Mouse (Mus musculus) urinary bladder, postnatal 10 days (tissue): ENCODE measurements around the gene Zkscan16.
A peak's percentile ranks its signal among the peaks of the same experiment; 100 is the strongest.

Experiments used
- DNase-seq: peaks from one replicate; pipeline ENCODE4 v3.0.0; 2022; ENCODE audit warnings: low spot score

The Zkscan16 gene

DNA sequence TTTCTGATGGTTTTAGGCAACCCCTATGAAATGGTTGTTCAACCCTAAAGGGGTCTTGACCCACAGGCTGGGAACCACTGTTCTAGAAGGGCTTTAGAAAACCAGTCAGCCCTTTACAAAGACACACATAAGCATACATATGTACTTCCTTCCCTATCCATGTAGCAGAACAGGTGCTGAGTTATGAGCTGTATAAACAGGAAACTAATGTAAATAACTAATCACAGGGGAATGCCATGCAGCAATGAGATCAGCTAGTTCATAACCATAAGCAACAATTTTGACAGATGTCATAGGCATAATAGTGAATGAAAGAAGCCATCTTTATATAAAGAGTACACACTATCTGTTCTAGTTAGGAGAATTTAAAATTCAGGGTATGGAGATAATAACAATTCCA is 1.8 kb upstream of the Zkscan16 start:
- no peak for DNase-seq

DNA sequence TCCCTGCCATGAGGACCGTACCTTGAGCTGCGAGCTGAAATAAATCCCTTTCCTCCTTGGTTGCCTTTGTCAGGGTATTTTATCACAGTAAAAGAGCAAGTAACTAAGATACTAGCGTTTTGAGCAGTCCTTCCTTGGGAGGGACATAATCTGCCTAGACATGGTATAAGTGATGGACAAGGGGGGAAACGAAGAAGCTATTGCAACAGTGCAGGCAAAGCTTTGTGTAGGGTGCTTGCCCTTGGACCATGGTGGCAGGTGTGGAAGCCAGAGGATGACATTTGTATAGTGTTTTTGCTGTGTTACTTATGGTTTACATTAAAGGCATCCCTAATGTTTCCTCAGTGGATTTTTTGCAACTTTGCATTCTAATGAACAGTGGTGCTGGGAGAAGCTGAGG is 486 bp upstream of the Zkscan16 start:
- DNase-seq = no peak

GRCm38 (mm10) chr4:58944206-58944553 is 752 bp downstream of the Zkscan16 start:
- DNase-seq = no peak

DNA sequence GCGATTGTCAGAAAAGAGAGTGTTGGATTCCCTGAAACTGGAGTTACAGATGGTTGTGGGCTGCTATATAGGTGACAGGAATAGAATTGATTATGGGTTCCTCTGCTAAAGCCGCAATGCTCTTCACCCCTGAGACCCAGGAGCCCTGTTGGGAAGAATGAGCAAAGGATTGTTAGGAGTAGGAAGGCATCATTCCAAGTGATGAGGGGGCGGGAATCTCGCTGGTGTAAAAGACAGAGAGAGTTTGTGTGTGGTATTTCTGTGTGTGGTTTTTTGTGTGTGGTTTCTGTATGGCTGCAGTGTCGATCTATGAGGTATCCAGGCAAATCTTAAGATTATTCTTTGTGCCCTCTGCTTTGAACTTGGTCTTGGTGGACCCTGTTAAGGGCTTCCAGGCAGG is 1.3 kb downstream of the Zkscan16 start:
- DNase-seq = no peak

GRCm38 (mm10) chr4:58948391-58948790 is 5.0 kb downstream of the Zkscan16 start:
- no peak for DNase-seq

GRCm38 (mm10) chr4:58952630-58953029 is 9.2 kb downstream of the Zkscan16 start:
- DNase-seq = no peak

- no peak for DNase-seq
Measured at GRCm38 (mm10) chr4:58961719-58962118, 18.3 kb downstream of the Zkscan16 start.

DNA sequence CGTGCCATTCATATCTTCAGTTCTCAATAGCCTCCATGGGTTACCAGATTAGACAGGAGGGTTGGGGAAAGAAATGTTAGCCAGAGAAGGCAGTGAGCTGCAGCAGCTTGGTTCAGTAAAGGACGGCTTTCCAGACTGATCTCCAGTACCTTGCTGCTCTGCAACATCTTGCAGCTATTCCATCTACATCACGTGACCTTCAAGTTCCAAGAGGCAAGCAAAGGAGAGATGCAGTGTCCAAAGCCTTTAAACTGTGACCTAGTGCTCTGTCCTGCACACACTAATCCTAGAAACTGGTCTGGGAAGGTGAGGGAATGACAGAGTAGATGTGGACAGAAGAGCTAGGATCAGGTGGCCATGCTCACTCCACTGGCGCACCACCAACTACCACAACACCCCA is 19.8 kb downstream of the Zkscan16 start:
- DNase-seq = no peak

GRCm38 (mm10) chr4:58965136-58965535 is 21.7 kb downstream of the Zkscan16 start:
- DNase-seq = no peak

DNA sequence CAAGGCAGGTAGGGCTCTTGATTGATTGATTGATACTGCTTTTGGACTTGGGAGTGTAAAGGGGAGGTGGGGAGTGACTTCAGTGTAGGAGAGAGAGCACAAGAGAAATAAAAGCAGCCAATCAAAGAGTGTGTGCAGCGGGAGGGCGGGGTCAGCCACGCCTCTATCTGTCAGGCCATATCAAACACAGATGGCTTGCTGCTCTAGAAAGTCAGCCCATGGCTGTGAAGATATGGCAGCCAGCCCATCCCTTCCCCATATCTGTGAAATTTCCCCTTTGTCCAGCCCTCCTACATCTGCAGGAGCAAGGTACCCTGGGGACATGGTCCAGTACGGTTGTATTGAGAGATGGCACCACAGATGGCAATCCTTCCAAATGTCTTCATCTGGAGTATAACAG is 27.2 kb downstream of the Zkscan16 start:
- no peak for DNase-seq

- DNase-seq = no peak
Measured at GRCm38 (mm10) chr4:58975711-58976110, 32.3 kb downstream of the Zkscan16 start.

DNA sequence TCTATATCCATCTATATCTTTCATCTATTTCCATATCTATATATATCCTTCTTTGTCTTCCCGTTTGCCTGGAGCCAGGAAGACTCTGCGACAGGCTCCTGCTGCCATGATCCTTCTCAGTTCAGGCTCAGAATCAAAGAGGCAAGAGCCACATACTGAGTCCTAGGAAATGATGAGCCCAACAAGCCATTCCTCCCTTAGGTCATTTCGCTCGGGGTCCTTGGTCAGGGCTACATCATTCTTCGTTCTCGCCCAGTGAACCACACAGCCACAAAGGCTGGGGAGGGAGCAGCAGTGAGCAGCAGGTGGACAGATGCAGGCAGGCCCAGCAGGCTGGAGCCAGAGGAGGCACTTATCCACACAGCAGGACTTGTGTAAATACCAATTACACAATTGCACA is 38.0 kb downstream of the Zkscan16 start:
- DNase-seq = no peak

DNA sequence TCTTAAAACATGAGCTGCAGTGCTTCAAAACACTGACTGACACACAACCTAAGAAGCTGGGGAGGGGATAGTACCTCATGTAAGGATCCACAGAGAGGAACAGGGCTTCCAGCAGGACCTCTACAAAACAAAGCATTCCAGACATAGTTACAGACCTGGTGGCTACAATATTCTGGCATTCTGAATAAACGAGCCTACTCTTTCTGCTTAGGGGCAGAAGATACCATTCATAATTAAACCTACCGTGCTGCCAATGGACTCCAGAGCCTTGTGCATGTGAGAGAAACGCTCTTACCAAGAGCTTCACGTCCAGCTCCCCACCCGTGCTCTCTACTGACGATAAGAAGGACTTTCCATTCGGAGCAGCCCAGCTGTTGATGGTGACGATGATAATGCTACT is 39.4 kb downstream of the Zkscan16 start:
- DNase-seq = no peak

GRCm38 (mm10) chr4:58985157-58985648 is 41.8 kb downstream of the Zkscan16 start:
- peak; percentile 44 for DNase-seq

GRCm38 (mm10) chr4:58986540-58987190 is 43.2 kb downstream of the Zkscan16 start, which contains the start of gene Ptgr1:
Gene Ptgr1 (minus strand): TSS chr4:58987119.
- peak; percentile 39 for DNase-seq

DNA sequence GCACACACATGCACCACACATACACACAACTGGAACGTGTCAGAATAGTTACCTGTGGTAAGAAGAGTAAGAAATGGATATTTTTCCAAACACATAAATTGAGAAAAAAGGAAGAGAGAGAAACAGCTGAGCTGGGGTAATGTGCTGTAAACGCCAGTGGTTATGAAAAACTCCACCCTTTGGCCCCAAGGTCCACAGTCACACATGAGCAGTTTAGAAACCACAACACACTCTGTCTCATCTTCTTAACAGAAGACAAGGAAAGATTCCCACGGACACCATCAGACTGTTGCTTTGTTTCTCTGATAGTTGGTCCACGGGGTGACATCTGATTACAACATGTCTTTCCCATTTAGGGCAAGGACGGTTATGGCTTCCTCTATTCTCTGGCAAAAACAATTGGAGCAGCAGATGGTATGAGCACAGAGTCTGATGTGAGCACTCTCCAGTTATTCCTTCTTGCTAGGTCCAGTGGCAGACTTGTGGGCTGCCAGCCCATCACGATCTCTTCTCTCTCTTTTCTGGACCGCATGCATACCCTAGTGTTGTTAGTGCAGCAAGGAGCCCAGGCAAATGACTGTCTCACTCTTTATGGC is 46.0 kb downstream of the Zkscan16 start:
- no peak for DNase-seq

DNA sequence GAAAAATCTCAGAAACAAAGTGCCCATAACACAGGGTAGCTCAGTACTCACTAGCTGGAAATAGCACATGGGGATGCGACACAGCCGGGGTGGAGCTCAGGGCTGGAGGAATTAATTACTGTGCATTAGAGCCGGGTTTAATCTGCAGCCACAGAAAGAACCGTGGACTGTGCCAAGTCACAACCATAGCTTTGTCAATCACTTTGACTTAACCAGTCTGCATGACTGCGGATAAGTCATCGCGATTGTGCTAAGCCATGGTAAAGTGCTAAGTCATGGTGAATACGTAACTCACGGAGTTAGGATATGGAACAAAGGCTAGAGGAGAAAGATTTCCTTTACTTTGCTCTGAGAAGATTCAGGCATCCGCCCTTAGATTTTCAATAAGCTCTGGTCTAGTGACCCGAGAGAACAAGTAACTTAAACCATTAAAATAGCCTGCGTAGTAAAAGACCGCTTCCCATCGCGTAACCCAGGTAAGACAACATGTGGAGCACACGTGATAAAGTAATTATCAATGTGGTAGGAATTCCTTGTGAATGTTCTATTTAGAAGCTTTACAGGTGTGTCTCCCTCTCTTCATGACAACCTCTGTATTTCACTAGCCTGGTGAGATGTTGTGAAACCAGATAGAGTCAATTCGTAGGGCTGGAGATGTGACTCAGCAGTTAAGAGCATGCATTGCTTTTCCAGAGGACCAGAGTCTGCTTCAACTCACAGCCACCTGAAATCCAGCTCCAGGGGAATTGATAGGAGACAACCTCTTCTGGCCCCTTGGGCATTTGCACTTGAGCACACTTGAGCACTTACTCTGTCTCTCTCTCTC is 47.4 kb downstream of the Zkscan16 start:
- DNase-seq = no peak

GRCm38 (mm10) chr4:58992195-58992594 is 48.8 kb downstream of the Zkscan16 start:
- no peak for DNase-seq

DNA sequence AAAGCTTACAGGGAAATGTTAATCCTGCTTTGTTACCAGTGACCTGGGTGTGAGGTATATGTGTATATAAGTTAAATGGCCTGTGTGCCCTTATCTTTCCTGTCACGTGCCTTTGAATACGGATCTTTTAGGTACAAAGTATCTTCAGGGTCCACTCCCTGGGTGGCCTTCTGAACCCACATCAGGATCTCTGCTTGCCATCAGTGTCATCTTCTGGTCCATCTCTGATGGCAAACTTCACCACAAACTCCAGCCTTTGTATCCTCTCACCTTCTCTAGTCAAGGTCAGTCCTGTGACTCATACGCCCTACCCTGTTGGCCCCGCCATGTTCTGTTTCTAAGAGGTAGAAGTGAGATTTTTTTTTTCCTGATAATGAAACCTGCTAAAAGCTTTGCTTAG is 51.3 kb downstream of the Zkscan16 start, which contains the start of gene Dnajc25:
TSS of gene Dnajc25 (plus strand) at position 301 of the 400 bp plus-strand sequence.
- no peak for DNase-seq

GRCm38 (mm10) chr4:58995251-58995693 is 51.8 kb downstream of the Zkscan16 start:
- no peak for DNase-seq

- DNase-seq = no peak
Measured at GRCm38 (mm10) chr4:58997081-58997480, 53.7 kb downstream of the Zkscan16 start.

DNA sequence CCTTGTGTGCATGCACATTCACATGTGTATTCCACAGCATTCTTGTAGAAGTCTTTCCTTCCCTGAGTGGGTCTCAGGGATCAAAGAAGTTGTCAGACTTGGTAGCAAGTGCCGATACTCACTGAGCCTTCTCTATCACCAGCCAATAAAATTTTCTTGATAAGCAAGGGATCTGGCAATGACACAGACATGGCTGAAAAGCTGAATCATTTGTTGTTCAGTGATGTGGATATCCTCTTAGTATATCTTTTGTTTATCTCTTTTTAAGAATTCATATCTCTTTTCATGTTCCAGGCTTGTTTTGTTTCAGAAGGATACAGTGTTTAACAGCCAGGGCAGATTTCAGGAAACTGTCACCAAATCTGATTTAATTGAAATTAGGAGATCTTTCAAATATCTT is 55.3 kb downstream of the Zkscan16 start:
- no peak for DNase-seq

DNA sequence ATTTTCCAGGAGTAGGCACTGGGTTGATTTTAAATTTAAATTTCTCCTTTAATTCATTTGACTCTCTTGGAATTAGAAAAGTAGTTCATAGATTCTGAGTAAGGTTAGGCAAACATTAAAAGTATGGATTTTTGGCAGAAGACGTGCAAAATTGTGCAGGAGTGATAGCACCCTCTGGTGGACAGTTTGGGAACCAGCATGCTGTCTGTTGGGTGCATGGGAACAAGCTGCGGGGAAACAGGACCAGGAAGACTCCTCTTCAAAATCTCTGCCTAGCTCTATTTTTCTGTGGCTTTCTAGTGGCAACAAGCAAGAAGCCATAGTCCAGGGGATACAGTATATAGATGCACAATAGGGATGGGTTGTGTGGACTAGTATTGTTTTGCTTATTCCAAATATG is 56.3 kb downstream of the Zkscan16 start:
- peak; percentile 19 for DNase-seq
